Mouse (Mus musculus) gastrocnemius, postnatal 14 days (tissue): ENCODE results near the gene Apoo. TPM values are rescaled to one million over a fixed set of nuclear protein-coding genes. Genes with fewer than 3 reads are reported as not detected.

Experiments used
- microRNA-seq, 2 experiments: library from miRNA; unstranded; fragments of <30 nt; microRNA quantifications; one replicate each; pipeline ENCODE4 v1.2.0; 2021
- total RNA-seq, 2 experiments: library from RNA; stranded (reverse); gene quantifications; 2 replicates each; pipeline ENCODE4 v1.2.3; 2021

Gene Apoo
- total RNA-seq, 2 experiments from 2014 or later: 141 to 203 TPM

Small RNA genes within 50 kb of the gene (microRNA-seq; reads per million reads assigned to microRNA genes)
- 0 reads per million in 2 experiments for gene Gm44477

Other genes with a start within 250 kb of the Apoo start
- gene Zfx, start 243.4 kb upstream of the Apoo start, total RNA-seq: 10 to 100 TPM; 19.6 to 21.0 TPM
- 100 to 1,000 TPM in 1 of 2 experiments, 10 to 100 TPM in 1; 88.0 to 136 TPM for gene Eif2s3x, start 154.3 kb upstream of the Apoo start, total RNA-seq
- gene Klhl15, start 132.5 kb upstream of the Apoo start, total RNA-seq: 1 to 10 TPM; 4.4 to 4.8 TPM
- gene Fam90a1b, start 340 bp upstream of the Apoo start, total RNA-seq: not detected
- 10 to 100 TPM; 56.4 to 75.1 TPM for gene Maged1, start 175.0 kb downstream of the Apoo start, total RNA-seq